13 mouse cellular contexts compared by ENCODE assay signal in genomic region chr16:44630861-44631260, GRCm38 (mm10).
DNase-seq lines count a peak whose midpoint lies in the region; ATAC-seq and TF ChIP-seq lines count a peak whose summit lies in the region.
"Had no signal": no experiment of that assay in that cellular context is flagged by ENCODE, and none has a peak within 500 bp of the region (broad histone marks: within the 10 kb centered on the region; RNA-seq: fewer than 3 reads in every experiment).

No protein-coding gene starts in this region.

- no peak overlapping the region for H3K4me3 ChIP-seq in heart, embryonic 15.5 days
- no peak overlapping the region for H3K4me3 ChIP-seq in midbrain, embryonic 11.5 days (ENCODE audit: low read depth, low read length)
- no peak overlapping the region for H3K4me3 ChIP-seq in midbrain, postnatal 0 days (ENCODE audit: low read depth, low read length)
- H3K4me3 ChIP-seq in intestine, embryonic 16.5 days (ENCODE audit: low read length), result no peak overlapping the region
- no peak overlapping the region for H3K4me3 ChIP-seq in stomach, postnatal 0 days (ENCODE audit: low read depth, low read length)
- H3K4me3 ChIP-seq: hindbrain, embryonic 13.5 days had no signal

- H3K27me3 ChIP-seq in heart, embryonic 15.5 days, result no peaks in the 10 kb centered on the region
- H3K27me3 ChIP-seq in midbrain, embryonic 11.5 days (ENCODE audit: control insufficient read depth, insufficient read depth, low read length), result no peaks in the 10 kb centered on the region
- no peaks in the 10 kb centered on the region for H3K27me3 ChIP-seq in midbrain, postnatal 0 days (ENCODE audit: insufficient read depth, low read length)
- H3K27me3 ChIP-seq in intestine, embryonic 16.5 days (replicated peaks; ENCODE audit: control insufficient read depth, insufficient read depth, low read length), result no peaks in the 10 kb centered on the region
- no peaks in the 10 kb centered on the region for H3K27me3 ChIP-seq in stomach, postnatal 0 days (ENCODE audit: control insufficient read depth, insufficient read depth, low read length)
- H3K27me3 ChIP-seq: hindbrain, embryonic 13.5 days; Patski had no signal

- no peak for TF ChIP-seq EP300 in stomach, postnatal 0 days (optimal IDR thresholded peaks at IDR 0.05)

- no peaks in the 10 kb centered on the region for H3K9me3 ChIP-seq in heart, embryonic 15.5 days (replicated peaks)
- H3K9me3 ChIP-seq in midbrain, embryonic 11.5 days (ENCODE audit: control insufficient read depth, low read length), result no peaks in the 10 kb centered on the region
- H3K9me3 ChIP-seq in midbrain, postnatal 0 days (ENCODE audit: low read length), result no peaks in the 10 kb centered on the region
- H3K9me3 ChIP-seq in intestine, embryonic 16.5 days (ENCODE audit: control insufficient read depth, low read length), result no peaks in the 10 kb centered on the region
- H3K9me3 ChIP-seq in stomach, postnatal 0 days (ENCODE audit: control insufficient read depth, low read length), result no peaks in the 10 kb centered on the region
- H3K9me3 ChIP-seq: hindbrain, embryonic 13.5 days had no signal

- DNase-seq in heart, adult 8-10 months (ENCODE audit: low spot score), result no peak
- peak; percentile 62 for DNase-seq in midbrain, embryonic 11.5 days (ENCODE audit: low spot score, missing footprints)
- DNase-seq in midbrain, postnatal 0 days (ENCODE audit: low spot score), result no peak
- DNase-seq in stomach, postnatal 0 days (ENCODE audit: low spot score), result no peak
- DNase-seq in adrenal gland, adult (ENCODE audit: inconsistent age in 2 of 2, low spot score in 1 of 2), result no peak
- DNase-seq: adrenal gland, postnatal 10 days; right cerebral cortex, postnatal 14 days had no signal

- WGBS in heart, embryonic 15.5 days, result 71% methylated on average over 9 of the region's 9 CpGs
- 87% methylated on average over 9 of the region's 9 CpGs for WGBS in midbrain, embryonic 11.5 days
- 88% methylated on average over 9 of the region's 9 CpGs for WGBS in midbrain, postnatal 0 days
- 66% methylated on average over 9 of the region's 9 CpGs for WGBS in intestine, embryonic 16.5 days
- 61% methylated on average over 9 of the region's 9 CpGs for WGBS in stomach, postnatal 0 days

- no peak overlapping the region for H3K4me2 ChIP-seq in heart, embryonic 15.5 days
- no peak overlapping the region for H3K4me2 ChIP-seq in midbrain, embryonic 11.5 days
- H3K4me2 ChIP-seq in midbrain, postnatal 0 days (ENCODE audit: low read depth, low read length, poor library complexity, severe bottlenecking), result no peak overlapping the region
- no peak overlapping the region for H3K4me2 ChIP-seq in intestine, embryonic 16.5 days (ENCODE audit: low read depth, low read length)
- H3K4me2 ChIP-seq in stomach, postnatal 0 days (replicated peaks; ENCODE audit: low read depth), result no peak overlapping the region
- H3K4me2 ChIP-seq: hindbrain, embryonic 13.5 days had no signal

- peak overlapping the region; percentile 80; the same call in 1 of the 2 replicates for H3K27ac ChIP-seq in heart, embryonic 15.5 days
- no peak overlapping the region for H3K27ac ChIP-seq in midbrain, embryonic 11.5 days (ENCODE audit: low read depth, low read length)
- H3K27ac ChIP-seq in midbrain, postnatal 0 days (ENCODE audit: low read depth, low read length), result no peak overlapping the region
- peak overlapping the region; percentile 85; the same call in 1 of the 2 replicates for H3K27ac ChIP-seq in intestine, embryonic 16.5 days (ENCODE audit: low read length)
- H3K27ac ChIP-seq in stomach, postnatal 0 days (replicated peaks), result peak overlapping the region; percentile 69; the same call in 1 of the 2 replicates
- H3K27ac ChIP-seq: hindbrain, embryonic 13.5 days had no signal

- no peak for ATAC-seq in heart, embryonic 15.5 days (replicated peaks; ENCODE audit: insufficient number of reproducible peaks, insufficient read depth, low FRiP score, low read depth)
- no peak for ATAC-seq in midbrain, embryonic 11.5 days (ENCODE audit: low FRiP score)
- no peak for ATAC-seq in midbrain, postnatal 0 days (ENCODE audit: low FRiP score)
- no peak for ATAC-seq in intestine, embryonic 16.5 days
- ATAC-seq in stomach, postnatal 0 days (ENCODE audit: low FRiP score, low TSS enrichment), result no peak
- ATAC-seq in megakaryocyte-erythroid progenitor cell, adult 5-6 weeks (replicated peaks; ENCODE audit: low FRiP score, low TSS enrichment, poor library complexity, severe bottlenecking), result no peak
- ATAC-seq: CD4-positive, CD25-positive, alpha-beta regulatory T cell, adult 4 months had no signal

- TF ChIP-seq CTCF in midbrain, postnatal 0 days (IDR thresholded peaks at IDR 0.05), result no peak
- TF ChIP-seq CTCF in stomach, postnatal 0 days (IDR thresholded peaks at IDR 0.05; ENCODE audit: low read depth), result no peak

- H3K9ac ChIP-seq in heart, embryonic 15.5 days, result no peak overlapping the region
- no peak overlapping the region for H3K9ac ChIP-seq in midbrain, embryonic 11.5 days (ENCODE audit: low read length)
- no peak overlapping the region for H3K9ac ChIP-seq in midbrain, postnatal 0 days (replicated peaks; ENCODE audit: low read length, poor library complexity, severe bottlenecking)
- H3K9ac ChIP-seq in intestine, embryonic 16.5 days (ENCODE audit: low read depth, low read length), result no peak overlapping the region
- H3K9ac ChIP-seq in stomach, postnatal 0 days (ENCODE audit: low read length), result no peak overlapping the region
- H3K9ac ChIP-seq: hindbrain, embryonic 13.5 days had no signal

- peaks cover 26% of the 10 kb centered on the region for H3K4me1 ChIP-seq in heart, embryonic 15.5 days (replicated peaks)
- H3K4me1 ChIP-seq in midbrain, embryonic 11.5 days (ENCODE audit: control insufficient read depth, insufficient read depth, low read length), result 0 out of 2 replicates have a peak, but pooled peaks cover 3% of the 10 kb centered on the region
- peaks cover 3% of the 10 kb centered on the region; the same call in 1 of the 2 replicates for H3K4me1 ChIP-seq in midbrain, postnatal 0 days (ENCODE audit: insufficient read depth, low read length)
- peaks cover 14% of the 10 kb centered on the region; the same call in 1 of the 2 replicates for H3K4me1 ChIP-seq in intestine, embryonic 16.5 days (ENCODE audit: control insufficient read depth, insufficient read depth, low read length)
- H3K4me1 ChIP-seq in stomach, postnatal 0 days (replicated peaks; ENCODE audit: control insufficient read depth, insufficient read depth), result peaks cover 9% of the 10 kb centered on the region

- no peaks in the 10 kb centered on the region for H3K36me3 ChIP-seq in heart, embryonic 15.5 days
- H3K36me3 ChIP-seq in midbrain, embryonic 11.5 days (ENCODE audit: control insufficient read depth, insufficient read depth, low read length), result no peaks in the 10 kb centered on the region
- H3K36me3 ChIP-seq in midbrain, postnatal 0 days (ENCODE audit: insufficient read depth, low read length), result no peaks in the 10 kb centered on the region
- H3K36me3 ChIP-seq in intestine, embryonic 16.5 days (ENCODE audit: control insufficient read depth, insufficient read depth, low read length), result no peaks in the 10 kb centered on the region
- no peaks in the 10 kb centered on the region for H3K36me3 ChIP-seq in stomach, postnatal 0 days (ENCODE audit: control insufficient read depth, insufficient read depth, low read length)
- H3K36me3 ChIP-seq: hindbrain, embryonic 13.5 days had no signal

Comparison
In these comparisons a context has a peak if more than half of its experiments do, and no peak if none do; other contexts are left out.
1. H3K27ac ChIP-seq: peak in heart, embryonic 15.5 days (single experiment), intestine, embryonic 16.5 days (single experiment) and stomach, postnatal 0 days (single experiment); none in midbrain, embryonic 11.5 days (single experiment) and midbrain, postnatal 0 days (single experiment).